Mouse (Mus musculus) fibroblast of lung, adult 2 months (primary cell): ENCODE data around the gene Pilra.
"Not testable (repeated sequence)": the region's sequence is repeated elsewhere in the genome, so short reads cannot be mapped to it uniquely, and the experiment has no call there.

Source experiments
- DNase-seq: peaks from one replicate; pipeline ENCODE4 v3.0.0-alpha.2; 2011; ENCODE audit warnings: low read depth

Gene Pilra

DNA sequence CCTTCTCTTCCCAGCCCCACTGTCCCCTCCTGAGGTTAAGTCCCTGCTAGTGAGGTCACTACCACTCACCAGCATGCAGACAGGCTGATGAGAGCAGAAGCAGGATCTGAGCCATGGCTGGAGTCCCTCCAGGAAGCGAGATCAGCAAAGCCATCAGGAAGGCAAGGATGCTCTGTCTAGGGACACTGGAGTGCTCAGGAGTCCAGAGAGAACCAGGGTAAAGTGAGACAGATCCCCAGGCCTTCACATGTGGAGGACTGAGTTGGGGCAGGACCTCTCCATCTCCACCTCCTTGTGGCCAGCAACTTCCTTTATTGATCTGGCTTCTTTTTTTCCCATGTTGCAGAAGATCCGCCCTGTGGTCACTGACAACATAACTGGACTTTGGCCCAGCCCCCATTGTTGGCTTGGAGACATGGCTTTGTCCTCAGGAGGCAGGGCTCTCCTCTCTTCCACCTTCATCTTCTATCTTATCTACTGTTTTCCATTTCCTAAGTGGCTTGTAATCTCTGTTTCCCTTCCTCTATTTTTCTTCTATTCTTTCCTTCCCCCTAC, at the start of gene Pilra:
Pilra (minus strand) TSS at position 316 of the 555 bp plus-strand sequence.
- not testable (repeated sequence) for DNase-seq

DNA sequence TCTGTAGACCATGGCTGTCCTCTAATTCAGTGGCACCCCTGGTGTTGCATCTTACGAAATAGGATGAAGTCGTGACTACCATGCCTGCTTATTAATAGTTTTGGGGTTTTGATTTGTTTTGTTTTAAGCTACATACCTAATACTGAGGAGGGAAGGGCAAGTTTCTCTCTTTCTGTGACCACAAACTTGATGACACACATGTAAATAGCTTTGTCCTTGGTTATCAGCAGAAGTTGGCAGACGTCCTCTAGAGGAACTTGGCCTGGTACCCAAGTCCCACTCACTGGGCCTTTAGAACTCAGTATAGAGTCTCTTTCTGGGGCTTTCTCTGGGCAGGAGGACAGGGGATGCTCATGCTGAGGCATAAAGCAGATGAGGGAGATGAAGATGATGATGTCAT, 47.3 kb upstream of the Pilra start:
- DNase-seq, result no peak

DNA sequence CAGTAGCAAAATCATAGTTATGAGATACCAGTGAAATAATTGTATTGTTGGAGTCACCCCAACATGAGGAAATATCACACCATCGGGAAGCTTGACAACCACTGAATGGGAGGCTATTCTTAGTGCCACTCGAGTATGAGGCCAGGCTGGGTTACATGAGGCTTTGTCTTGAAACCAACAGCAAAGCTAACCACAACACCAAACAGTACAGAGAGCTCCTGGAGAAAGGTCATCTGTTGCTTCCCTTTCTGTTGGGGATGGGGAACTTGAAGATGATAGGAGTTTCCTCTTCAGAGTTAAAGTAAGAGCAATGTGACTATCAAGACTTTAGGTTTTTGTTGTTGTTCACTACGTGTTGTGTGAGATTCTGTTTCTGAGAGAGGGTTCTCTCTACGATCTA, 46.8 kb upstream of the Pilra start:
- no peak for DNase-seq

- no peak for DNase-seq
These were observed 41.8 kb upstream of the Pilra start for GRCm38 (mm10) chr5:137877860-137878259.

DNA sequence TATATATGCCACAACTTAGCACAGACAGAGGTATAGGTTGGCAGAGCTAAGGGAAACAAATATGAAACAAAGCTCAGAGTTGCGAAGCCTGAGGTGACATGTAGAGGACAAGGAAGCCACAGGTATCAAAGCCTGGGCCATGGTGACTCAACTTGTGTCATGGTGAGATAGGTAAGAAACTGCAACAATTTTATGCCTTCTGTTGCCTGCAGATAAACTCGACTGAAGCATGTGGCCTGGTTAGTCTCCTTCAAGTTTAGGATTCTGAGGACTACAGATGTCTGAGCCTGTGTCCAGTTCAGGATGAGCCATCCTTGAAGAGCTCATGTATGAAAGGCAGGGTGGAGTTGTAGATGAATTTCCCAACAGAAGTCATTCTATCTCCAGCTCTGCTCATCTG, 39.0 kb upstream of the Pilra start:
- DNase-seq, result no peak

DNA sequence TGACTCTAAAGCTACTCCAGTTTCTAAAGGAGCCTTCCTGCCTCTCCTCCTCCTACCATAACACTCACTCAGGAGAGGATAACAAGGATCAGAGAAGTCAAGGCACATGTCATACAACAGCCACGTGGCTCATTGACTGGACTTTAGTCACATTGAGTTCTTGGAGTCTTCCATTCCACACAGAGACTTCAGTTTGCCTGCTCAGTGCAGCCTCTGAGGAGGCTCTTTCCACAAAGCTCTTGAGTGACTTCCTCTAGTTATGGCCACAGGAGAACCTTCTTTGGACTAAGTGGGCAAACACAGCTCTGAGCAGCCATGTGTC, 36.3 kb upstream of the Pilra start:
- DNase-seq, result not testable (repeated sequence)

GRCm38 (mm10) chr5:137871644-137872380, 35.7 kb upstream of the Pilra start, which contains the start of gene Pilrb2:
Pilrb2 (minus strand) TSS chr5:137871815.
- not testable (repeated sequence) for DNase-seq

DNA sequence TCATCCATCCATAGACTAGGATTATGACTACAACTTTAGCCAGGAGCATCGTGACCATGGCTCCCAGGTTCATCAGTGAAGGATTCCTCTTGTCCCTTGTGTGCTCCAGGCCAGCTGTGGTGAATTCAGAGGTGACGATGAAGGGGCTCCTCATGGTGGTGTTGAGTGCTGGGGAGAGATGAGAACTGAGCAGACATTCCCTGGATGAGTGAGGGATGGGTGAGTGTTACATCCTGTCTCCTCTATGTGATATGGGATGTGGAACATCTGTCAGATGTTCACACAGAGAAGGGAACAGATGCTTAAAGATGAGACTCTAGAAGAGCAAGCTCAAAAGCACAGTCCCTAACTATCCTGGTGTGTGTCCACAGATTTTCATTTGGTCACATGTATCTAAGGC, 32.5 kb upstream of the Pilra start:
- not testable (repeated sequence) for DNase-seq

GRCm38 (mm10) chr5:137864008-137864407, 27.9 kb upstream of the Pilra start:
- DNase-seq, result not testable (repeated sequence)

- DNase-seq, result not testable (repeated sequence)
These were observed 22.1 kb upstream of the Pilra start, which contains the start of gene Pilrb1 for GRCm38 (mm10) chr5:137857960-137858710. Pilrb1 (minus strand) TSS chr5:137858106.

- not testable (repeated sequence) for DNase-seq
These were observed 20.8 kb upstream of the Pilra start for GRCm38 (mm10) chr5:137856870-137857269.

DNA sequence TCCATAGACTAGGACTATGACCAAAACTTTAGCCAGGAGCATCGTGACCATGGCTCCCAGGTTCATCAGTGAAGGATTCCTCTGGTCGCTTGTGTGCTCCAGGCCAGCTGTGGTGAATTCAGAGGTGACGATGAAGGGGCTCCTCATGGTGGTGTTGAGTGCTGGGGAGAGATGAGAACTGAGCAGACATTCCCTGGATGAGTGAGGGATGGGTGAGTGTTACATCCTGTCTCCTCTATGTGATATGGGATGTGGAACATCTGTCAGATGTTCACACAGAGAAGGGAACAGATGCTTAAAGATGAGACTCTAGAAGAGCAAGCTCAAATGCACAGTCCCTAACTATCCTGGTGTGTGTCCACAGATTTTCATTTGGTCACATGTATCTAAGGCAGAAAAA, 18.8 kb upstream of the Pilra start:
- DNase-seq, result not testable (repeated sequence)

DNA sequence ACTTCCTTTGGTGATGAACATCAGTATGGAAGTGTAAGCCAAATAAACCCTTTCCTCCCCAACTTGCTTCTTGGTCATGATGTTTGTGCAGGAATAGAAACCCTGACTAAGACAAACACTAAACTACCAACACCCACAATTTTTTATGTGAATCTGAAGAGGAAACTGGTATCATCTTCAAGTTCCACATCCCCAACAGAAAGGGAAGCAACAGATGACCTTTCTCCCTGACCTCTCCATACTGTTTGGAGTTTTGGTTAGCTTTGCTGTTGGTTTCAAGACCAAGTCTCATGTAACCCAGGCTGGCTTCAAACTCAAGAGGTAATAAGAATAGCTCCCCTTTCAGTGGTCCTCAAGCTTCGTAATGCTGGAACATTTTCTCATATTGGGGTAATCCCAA, 14.2 kb upstream of the Pilra start:
- not testable (repeated sequence) for DNase-seq

DNA sequence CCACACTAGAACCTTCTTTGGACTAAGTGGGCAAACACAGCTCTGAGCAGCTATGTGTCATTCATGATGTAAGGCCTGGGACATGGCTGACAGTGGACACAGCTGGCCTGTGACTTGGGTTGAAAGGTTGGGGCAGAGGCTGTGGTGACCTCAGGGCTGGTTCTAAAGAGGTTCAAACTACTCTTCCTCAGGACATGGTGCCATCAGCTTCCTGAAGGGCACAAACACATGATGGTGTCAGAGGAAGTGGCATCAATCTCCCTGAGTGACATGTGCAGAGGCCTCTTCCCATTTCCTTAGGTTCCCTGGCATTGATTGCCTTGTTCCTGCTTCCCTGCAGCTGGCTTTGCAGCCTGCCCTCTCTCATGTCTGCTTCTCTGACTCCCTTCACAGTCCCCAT, 1.0 kb upstream of the Pilra start:
- not testable (repeated sequence) for DNase-seq

GRCm38 (mm10) chr5:137836611-137837010, 530 bp upstream of the Pilra start:
- no peak for DNase-seq

DNA sequence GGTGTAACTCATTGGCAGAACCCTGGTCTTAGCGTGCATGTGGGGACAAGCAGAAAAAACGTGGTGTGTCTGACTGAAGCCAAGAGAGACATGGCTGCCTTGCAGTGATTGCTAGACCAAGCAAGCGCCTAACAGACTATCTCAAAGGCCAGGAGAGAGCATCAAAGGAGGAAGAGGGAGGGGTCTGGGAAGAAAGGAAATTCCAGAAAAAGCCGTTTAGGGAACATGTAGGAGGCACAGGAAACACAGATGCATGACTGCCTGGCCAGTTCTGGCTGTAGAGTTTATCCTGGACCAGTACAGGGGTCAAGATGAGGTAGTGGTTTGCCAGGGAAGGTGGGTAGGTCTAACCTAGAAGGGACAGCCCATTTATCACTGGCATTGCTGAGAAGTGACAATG, 2.6 kb downstream of the Pilra start:
- no peak for DNase-seq

- DNase-seq, result no peak
These were observed 4.6 kb downstream of the Pilra start for GRCm38 (mm10) chr5:137831506-137831905.

DNA sequence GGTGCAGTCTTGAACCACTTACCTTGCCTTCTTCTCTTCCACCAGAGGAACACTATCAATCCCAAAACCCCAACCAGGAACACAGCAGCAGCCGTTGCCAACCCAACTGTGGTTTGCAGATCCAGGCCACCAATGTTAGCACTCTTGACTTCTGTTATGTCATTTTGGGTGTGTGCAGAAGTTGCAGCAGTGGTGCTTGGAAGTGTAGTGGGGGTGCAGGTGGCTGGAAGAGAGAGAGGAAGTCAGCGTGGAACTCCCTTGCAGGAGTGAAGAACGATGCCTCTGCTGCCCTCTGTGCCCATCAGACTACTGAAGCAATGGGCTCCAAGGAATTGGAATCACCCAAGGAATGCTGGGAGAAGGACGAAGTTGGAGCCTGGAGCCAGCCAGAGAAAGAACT, 5.0 kb downstream of the Pilra start:
- DNase-seq, result no peak

GRCm38 (mm10) chr5:137830238-137830637, 5.8 kb downstream of the Pilra start:
- no peak for DNase-seq

GRCm38 (mm10) chr5:137828694-137829093, 7.4 kb downstream of the Pilra start:
- DNase-seq, result no peak

DNA sequence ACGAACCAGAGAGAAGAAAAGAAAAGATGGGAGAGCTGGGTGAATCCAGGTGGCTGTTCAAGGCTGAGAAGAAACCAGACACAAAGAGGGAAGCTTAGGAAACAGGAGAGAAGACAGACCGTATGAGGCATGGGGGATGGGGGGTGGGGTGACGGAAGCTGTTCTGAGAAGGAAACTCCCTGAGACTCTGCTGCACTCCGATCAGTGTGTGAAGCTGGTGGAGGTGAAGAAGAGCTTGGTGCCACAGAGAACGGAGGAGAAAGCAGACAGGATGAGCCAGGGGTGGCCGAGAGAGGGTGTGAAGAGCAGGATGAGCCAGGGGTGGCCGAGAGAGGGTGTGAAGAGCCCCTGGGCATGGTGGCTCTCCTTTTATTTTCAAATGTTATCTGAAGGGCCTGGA, 9.7 kb downstream of the Pilra start:
- DNase-seq, result no peak

GRCm38 (mm10) chr5:137825971-137826370, 10.1 kb downstream of the Pilra start:
- no peak for DNase-seq

- no peak for DNase-seq
These were observed 11.1 kb downstream of the Pilra start for GRCm38 (mm10) chr5:137825030-137825429.
